Mouse (Mus musculus) spleen, adult 2 months (tissue): ENCODE measurements around the gene Zfhx2.

ENCODE experiments used
- CTCF ChIP-seq: fragments of 200-500 bp; IDR thresholded peaks from 2 replicates; pipeline ENCODE4 v1.5.1; 2011; ENCODE audit warnings: mild to moderate bottlenecking, inconsistent platforms; ENCODE audit not compliant: insufficient read depth, insufficient read length, insufficient replicate concordance; ENCODE audit errors: extremely low read depth
- POLR2A ChIP-seq: fragments of 200-500 bp; IDR thresholded peaks from 2 replicates; pipeline ENCODE4 v1.6.1; 2011; ENCODE audit warnings: low read depth, low read length, inconsistent platforms

- no peak for TF ChIP-seq CTCF
- no peak for TF ChIP-seq POLR2A
Observed at GRCm38 (mm10) chr14:55059931-55060330, 32.2 kb downstream of the Zfhx2 start.
